Mouse (Mus musculus) mesoderm, embryonic 11.5 days (tissue): Measurements from ENCODE around the gene Prpf40a.

Experiments used
- DNase-seq: peaks from one replicate; pipeline ENCODE4 v3.0.0-alpha.2; 2012; ENCODE audit warnings: low read depth, low spot score

Gene Prpf40a

GRCm38 (mm10) chr2:53106056-53106455, 85.0 kb downstream of the Prpf40a start:
- DNase-seq = no peak

- DNase-seq = no peak
These were observed 85.7 kb downstream of the Prpf40a start for GRCm38 (mm10) chr2:53105408-53105807.

DNA sequence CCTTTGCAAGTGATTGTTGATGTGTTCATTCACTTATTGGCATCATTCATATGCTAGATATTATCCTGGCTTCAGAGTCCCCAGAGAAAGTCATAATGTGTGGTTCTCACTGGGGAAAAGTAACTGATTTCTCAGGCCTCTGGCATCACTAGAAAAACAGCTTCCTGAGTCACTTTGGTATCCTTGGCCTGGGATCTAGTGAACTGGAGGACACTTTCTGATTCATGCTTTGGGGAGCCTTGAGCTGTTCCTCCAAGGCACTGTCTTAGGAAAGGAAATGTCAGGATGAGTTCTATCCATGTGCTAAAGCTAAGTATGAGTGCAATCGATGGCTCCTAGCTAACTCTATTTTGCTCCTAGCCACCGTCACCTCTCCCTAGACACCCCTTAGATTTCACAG, 88.2 kb downstream of the Prpf40a start:
- no peak for DNase-seq

DNA sequence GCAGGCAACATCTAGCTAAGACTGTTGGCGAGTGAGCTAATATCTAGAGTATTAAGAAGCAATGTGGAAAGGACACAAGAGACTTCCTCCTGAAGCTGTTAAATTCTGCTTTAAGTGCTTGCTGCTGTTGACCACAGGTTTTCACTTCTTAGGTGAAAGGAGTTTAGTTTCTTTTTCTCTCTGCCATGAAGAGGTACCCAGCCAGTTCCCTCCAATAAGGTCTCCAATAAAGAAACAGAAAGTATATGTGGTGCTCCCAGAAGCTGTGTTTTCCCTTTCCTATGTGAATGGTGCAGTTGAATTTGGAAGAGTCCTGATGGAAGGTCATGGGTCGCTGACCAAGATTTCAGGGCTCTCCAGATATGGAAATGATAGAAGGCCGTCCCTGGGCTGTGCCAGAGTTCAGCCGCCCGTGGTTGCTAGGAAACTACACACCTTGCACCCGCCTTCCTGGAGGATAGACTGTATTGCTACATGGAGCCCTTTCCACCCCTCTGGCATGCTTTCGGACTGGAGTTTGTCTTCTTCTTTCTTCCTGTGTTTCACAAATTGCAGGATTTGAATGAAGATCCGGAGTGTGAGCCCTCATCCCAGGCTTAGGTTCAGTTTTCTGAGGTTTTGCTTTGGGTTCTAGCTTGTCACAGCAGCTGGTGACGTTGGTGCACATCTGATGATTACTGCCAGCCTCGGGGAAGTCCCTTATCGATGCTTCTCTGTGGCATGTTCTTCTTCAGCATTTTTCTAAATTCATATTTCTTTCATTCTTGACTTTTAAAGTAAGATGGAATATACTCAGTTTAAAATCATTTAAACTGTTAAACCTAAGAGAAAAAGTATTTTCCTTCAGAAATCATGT, 89.0 kb downstream of the Prpf40a start:
- DNase-seq = no peak

DNA sequence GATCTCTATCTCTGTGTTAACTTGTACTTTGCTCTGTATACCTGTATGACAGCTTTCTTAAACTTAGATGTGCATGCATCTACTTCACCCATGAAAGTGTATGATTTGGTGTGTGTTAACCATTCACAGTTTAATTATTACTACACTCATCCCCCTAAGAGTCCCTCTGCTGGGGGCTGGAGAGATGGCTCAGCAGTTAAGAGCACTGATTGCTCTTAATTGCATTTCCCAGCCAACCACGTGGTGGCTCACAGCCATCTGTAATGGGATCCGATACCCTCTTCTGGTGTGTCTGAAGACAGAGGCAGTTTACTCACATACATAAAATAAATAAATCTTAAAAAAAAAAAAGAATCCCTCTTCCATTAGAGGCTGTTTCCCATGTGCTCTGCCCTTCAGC, 91.0 kb downstream of the Prpf40a start:
- DNase-seq = no peak

DNA sequence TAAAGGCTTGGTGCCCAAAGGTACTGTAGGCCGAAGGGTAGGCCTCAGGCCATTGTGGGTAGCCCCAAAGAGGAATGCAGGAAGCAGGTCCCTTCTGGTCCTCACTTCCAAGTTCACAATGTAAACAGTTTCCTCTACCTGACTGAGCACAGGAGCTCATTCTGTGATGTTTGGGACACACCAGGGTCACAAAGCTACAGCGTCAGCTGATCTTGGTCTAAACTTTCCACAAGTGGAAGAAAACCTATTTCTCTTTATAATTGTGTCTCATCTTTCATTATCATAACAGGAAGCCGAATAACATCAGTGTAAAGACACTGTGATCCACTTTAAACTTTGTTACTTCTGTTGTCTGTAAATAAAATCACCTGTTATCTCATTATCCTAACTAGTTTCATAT, 95.6 kb downstream of the Prpf40a start:
- DNase-seq = no peak

DNA sequence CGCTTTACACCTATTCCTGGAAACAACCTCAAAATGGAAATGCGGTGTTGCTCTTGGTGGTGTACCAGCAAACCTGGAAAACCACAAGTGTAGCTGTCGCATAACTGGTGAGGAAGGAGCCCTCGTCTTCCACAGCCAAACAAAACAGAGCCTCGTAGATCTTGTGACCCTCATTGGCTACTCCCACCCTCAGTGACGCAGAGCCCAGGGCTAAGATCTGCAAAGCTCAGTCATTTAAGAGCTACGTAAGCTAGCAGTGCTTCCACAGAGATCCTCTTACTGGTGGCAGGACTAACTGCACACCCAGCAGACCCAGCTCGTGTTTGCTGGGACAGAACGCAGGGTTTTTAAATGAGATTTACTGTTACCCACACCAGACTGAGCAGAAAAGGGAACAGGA, 96.1 kb downstream of the Prpf40a start:
- no peak for DNase-seq

DNA sequence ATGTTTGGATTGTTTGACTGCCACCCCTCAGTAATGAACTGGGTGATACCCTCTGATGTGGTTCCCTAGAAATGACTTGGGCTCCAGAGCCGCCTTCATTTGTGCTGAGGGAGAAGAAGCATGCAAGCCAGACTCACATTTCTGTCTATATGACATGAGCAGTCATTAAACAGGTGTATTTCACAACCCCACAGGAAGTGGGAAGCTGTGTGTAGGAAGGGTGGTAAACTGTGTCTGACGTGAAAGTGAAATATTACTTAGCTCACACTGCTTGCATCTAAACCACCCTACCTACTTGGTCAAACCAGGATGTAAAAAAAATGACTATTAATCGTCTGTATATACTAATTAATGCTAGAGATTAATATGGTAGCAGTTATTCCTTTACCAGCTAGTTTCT, 102.3 kb downstream of the Prpf40a start:
- no peak for DNase-seq

- DNase-seq = peak; percentile 63
These were observed 105.4 kb downstream of the Prpf40a start for GRCm38 (mm10) chr2:53085617-53086202.
